Mouse (Mus musculus) bone marrow macrophage, adult 2 months (primary cell): ENCODE results near the gene Gm13276.
"Not testable (repeated sequence)": the region's sequence is repeated elsewhere in the genome, so short reads cannot be mapped to it uniquely, and the experiment has no call there.

Experiments used
- CTCF ChIP-seq: IDR thresholded peaks from 2 replicates; pipeline ENCODE4 v1.5.1; 2012; ENCODE audit warnings: low read depth, mild to moderate bottlenecking, low read length, moderate library complexity
- POLR2A ChIP-seq: IDR thresholded peaks from 2 replicates; pipeline ENCODE4 v1.6.1; 2012; ENCODE audit warnings: mild to moderate bottlenecking, low read depth, low read length, borderline replicate concordance

- TF ChIP-seq CTCF, POLR2A: not testable (repeated sequence)
Observed at GRCm38 (mm10) chr4:88780320-88780719, 5.2 kb upstream of the Gm13276 start.
